Mouse (Mus musculus) liver, postnatal 0 days (tissue): ENCODE data around the gene Tchh.

Experiments used
- CTCF ChIP-seq: sonication (generic); IDR thresholded peaks from 2 replicates; pipeline ENCODE4 v1.5.1; 2016; ENCODE audit warnings: antibody characterized with exemption, low read depth
- EP300 ChIP-seq: IDR thresholded peaks from 2 replicates; pipeline ENCODE4 v1.6.1; 2016; ENCODE audit warnings: antibody characterized with exemption, low read depth, mild to moderate bottlenecking

DNA sequence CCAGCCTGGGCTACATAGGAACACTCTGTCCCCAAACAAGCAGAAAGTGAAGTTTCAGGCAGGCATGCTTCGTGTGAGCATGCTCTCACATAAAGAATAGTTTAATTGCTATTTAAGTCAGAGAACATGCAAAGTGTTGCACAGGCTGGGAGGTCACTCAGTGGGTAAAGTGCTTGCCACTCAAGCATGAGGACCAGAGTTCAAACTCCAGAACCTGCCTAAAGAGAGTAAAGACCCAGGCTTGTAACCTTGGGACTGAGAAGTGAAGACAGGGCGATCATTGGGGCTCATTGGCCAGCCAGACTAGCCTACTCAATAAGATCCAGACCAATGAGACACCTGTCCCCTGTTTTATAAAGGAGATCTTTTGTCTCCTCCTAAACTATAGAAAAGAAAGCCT lies 46.4 kb downstream of the Tchh start:
- TF ChIP-seq CTCF: no peak
- TF ChIP-seq EP300: no peak
